Mouse (Mus musculus) brain, embryonic 14.5 days (tissue): ENCODE data around the gene Abca5. TPM values are rescaled to one million over a fixed set of nuclear protein-coding genes. Genes with fewer than 3 reads are reported as not detected.

Experiments used
- DNase-seq: peaks from one replicate; pipeline ENCODE4 v3.0.0-alpha.2; 2011; ENCODE audit warnings: low read depth
- CTCF ChIP-seq: fragments of 200-500 bp; IDR thresholded peaks from 2 replicates; pipeline ENCODE4 v1.5.1; 2012; ENCODE audit warnings: inconsistent platforms, mild to moderate bottlenecking, moderate library complexity, borderline replicate concordance; ENCODE audit not compliant: insufficient read depth, insufficient read length; ENCODE audit errors: extremely low read depth
- POLR2A ChIP-seq: fragments of 200-500 bp; IDR thresholded peaks from 2 replicates; pipeline ENCODE4 v1.6.1; 2012; ENCODE audit warnings: mild to moderate bottlenecking, inconsistent platforms, borderline replicate concordance; ENCODE audit not compliant: poor library complexity, insufficient read depth, insufficient read length, severe bottlenecking; ENCODE audit errors: extremely low read depth
- polyA plus RNA-seq: library from polyadenylated mRNA; depleted of rRNA; stranded (reverse); fragments of >200 nt; gene quantifications from 2 replicates; pipeline ENCODE4 v1.2.3, GENCODE M21; 2012

Gene Abca5
- polyA plus RNA-seq, 1 experiment: 6.5 TPM

DNA sequence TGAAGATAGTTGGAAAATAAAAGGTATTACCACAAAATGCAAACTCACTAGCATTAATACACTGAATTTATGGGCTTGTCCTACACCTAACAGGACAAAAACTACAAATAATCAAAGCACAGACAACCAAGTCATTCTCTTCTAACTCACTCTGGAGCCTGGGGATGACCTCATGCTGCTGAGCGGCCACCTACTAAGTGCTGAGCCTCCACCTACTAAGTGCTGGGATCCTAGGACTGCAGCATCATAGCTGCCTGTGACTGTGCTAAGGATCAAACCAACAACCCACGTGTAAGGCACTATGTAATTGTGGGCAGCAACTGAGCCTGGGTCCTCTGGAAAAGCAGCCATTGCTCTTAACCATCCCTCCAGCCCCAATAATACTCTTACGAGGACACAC is 51.2 kb downstream of the Abca5 start:
- DNase-seq: no peak
- TF ChIP-seq POLR2A (no peak), CTCF (no peak)

DNA sequence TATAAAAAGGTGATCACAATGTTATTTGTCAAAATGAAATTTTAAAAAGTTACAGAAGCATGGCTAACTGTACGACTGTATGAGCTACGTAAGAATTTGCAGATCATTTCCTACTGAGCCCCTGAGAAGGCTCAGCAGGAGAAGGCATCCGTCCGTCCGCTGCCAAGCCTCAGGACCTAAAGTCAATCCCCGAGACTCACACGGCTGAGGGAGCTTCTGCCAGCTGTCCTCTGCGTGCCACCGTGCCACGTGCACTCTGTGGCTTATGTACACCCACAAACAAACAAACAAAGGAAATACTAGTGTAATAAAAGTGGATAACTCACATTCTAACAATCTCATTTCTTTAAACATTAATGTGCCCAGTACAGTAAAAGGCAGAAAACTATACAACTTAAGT is 52.7 kb downstream of the Abca5 start:
- TF ChIP-seq POLR2A (no peak), CTCF (no peak)
- DNase-seq: no peak

- TF ChIP-seq CTCF (no peak), POLR2A (no peak)
- DNase-seq: no peak
Observed at GRCm38 (mm10) chr11:110284185-110284787, 53.2 kb downstream of the Abca5 start.

- TF ChIP-seq CTCF (no peak), POLR2A (no peak)
- DNase-seq: no peak
Observed at GRCm38 (mm10) chr11:110274794-110275193, 62.7 kb downstream of the Abca5 start.

DNA sequence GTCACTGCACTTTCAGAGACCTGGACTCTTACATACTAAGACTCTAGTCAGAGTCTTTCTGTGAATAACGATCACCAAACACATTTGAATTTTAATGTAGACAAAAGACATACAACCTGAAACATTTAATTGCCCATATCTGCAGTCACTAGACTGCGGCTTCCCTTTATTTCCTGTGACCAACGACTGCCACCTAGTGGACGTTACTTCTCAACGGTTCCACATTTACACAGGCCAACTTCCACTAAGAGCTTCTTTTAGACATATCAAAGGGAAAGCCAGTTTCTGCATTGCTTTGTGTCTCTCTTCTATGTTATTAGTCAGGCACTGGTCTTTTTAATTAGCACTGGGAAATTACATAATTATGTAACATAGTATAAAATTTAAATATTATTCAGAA is 65.8 kb downstream of the Abca5 start:
- peak; percentile 89 for DNase-seq
- TF ChIP-seq CTCF (peak; percentile 79; the same call in 1 of the 2 replicates), POLR2A (no peak)

DNA sequence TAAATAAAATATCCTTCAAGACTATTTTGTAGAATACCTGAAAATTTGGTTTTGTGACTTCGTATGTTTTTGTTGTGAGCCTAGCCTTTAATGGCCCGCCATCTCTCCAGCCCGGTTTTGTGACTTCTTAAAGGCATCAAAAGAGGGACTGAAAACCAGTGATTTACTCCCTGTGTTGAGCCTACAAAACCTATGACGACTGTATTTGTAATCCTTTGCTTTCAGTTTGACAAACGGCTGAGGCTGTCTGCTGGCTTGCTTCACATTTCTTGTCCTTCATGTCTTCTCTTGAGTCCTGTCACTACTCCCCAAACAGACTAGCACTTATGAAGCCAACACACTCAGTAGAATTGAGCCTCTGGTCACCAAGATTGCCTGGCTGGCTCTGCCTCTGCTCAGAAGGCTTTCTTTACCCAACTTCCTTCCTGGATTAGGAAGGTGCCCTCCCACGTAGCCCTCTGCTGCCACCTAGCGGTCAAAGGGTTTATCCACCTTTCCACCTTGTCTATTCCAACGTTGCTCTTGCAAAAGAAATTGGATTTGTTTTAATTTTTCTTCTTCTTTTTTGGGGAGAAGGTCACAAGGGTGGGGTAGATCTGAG is 69.2 kb downstream of the Abca5 start:
- TF ChIP-seq POLR2A (no peak), CTCF (peak; percentile 91)
- peak; percentile 92 for DNase-seq

GRCm38 (mm10) chr11:110267232-110267631 is 70.3 kb downstream of the Abca5 start:
- DNase-seq: no peak
- no peak for TF ChIP-seq POLR2A
- TF ChIP-seq CTCF: no peak

- peak; percentile 78 for DNase-seq
- no peak for TF ChIP-seq CTCF
- no peak for TF ChIP-seq POLR2A
Observed at GRCm38 (mm10) chr11:110266757-110267156, 70.8 kb downstream of the Abca5 start.

- no peak for TF ChIP-seq CTCF
- TF ChIP-seq POLR2A: no peak
- DNase-seq: no peak
Observed at GRCm38 (mm10) chr11:110261867-110262266, 75.6 kb downstream of the Abca5 start.

DNA sequence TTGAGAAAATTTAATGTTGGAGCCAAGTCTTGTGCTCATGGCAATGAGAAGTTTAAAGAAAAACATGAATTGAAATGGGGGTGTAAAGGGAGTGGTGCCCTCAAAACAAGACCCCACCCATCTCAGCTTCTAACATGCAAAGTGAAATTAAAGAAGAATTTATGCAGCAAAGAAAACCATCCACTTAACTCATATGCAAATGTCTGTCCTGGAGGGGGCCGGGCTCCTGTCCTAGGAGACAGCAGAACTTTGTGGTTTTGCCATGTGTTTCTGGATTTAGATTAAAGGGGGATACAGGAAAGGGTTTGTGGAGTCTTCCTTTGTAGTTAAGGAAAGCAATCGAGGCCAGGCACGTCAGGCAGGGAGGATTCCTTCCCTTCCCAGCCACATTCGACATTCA is 79.6 kb downstream of the Abca5 start:
- TF ChIP-seq POLR2A: no peak
- TF ChIP-seq CTCF: no peak
- no peak for DNase-seq

GRCm38 (mm10) chr11:110257061-110257460 is 80.5 kb downstream of the Abca5 start:
- DNase-seq: no peak
- TF ChIP-seq CTCF (no peak), POLR2A (no peak)

- no peak for TF ChIP-seq CTCF
- TF ChIP-seq POLR2A: no peak
- DNase-seq: no peak
Observed at GRCm38 (mm10) chr11:110252256-110252655, 85.3 kb downstream of the Abca5 start.
